Mouse (Mus musculus): ENCODE results near the gene Il2rb. TPM values are rescaled to one million over a fixed set of nuclear protein-coding genes. Genes with fewer than 3 reads are reported as not detected.

Gene Il2rb
- polyA plus RNA-seq, 1 experiment from 2014 or later: 0.92 TPM

DNA sequence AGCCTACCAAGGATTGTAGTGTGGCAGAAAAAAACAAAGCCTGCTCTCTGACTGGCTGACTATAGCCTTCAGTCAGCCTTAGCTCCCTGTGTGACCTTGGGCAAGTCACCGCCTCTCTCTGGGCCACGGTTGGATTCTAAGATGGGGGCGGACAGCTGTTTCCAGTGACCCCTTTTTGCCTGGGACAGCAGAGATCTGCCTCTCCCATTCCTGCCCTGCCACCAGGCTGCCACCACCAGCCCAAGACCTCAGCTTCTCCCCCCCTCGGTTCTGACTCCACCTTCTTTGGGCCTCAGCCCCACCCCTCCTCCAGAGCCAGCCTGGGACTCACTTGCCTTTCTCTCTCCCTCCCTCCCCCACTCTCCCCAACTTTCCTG lies 57.1 kb downstream of the Il2rb start:
- no peak for ATAC-seq (ENCODE audit: insufficient read depth, low FRiP score)
- Histone ChIP-seq H3K9me3 (replicated peaks; ENCODE audit: control insufficient read depth, low read length) (no peaks in the 10 kb centered on the region), H3K36me3 (ENCODE audit: control insufficient read depth, insufficient read depth, low read length) (no peaks in the 10 kb centered on the region), H3K4me3 (replicated peaks; ENCODE audit: low read length) (no peak overlapping the region), H3K27me3 (ENCODE audit: control insufficient read depth, insufficient read depth, low read length) (no peaks in the 10 kb centered on the region), H3K27ac (ENCODE audit: low read length) (peak overlapping the region; percentile 70), H3K9ac (ENCODE audit: low read length) (no peak overlapping the region), H3K4me1 (ENCODE audit: control insufficient read depth, insufficient read depth, low read length) (peaks cover 20% of the 10 kb centered on the region), H3K4me2 (ENCODE audit: low read depth, low read length) (peak overlapping the region; percentile 53; the same call in 1 of the 2 replicates)
- 51% methylated on average over 4 of the region's 4 CpGs for WGBS

DNA sequence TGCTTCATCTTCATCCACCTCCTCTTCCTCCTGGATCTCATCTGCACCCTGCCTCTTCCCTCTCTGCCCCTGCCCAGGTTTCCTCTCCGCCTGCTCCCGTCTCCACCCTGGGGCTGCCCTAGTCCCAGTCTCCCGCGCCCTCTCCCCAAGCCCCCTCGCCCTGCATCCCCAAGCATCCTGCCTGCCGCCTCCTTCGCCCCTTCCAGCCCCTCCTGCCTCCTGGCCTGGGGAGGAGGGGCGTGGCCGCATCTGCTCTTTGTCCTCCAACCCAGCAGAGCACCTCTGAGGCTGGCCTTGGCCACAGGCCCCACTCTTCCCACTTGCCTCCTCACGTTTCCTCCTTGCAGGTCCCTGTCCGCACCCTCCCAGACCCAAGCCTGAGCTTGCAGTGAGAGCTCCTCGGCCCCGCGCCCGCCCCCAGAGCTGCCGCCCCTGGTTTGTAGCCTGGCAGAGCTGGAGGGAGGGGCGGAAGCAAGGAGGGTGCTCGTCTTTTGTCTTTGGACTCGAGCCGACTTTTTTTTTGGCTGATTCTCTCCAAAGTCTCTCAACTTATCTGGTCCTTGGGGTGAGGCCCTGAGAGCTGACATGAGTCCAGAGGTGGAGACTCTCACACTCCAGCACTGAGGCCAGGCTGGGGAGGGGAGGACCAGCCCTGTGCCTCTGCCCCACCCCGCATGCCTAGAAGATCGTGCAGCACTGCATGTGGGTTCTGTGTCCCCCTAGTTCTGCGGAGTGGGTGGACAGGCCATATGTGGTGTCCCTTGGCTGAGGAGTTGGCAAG lies 57.6 kb downstream of the Il2rb start:
- peak overlapping the region; percentile 53 for H3K4me2 ChIP-seq (ENCODE audit: low read depth, low read length)
- H3K9ac ChIP-seq (ENCODE audit: low read length): peak overlapping the region; percentile 70
- 15% methylated on average over 23 of the region's 23 CpGs for WGBS
- H3K36me3 ChIP-seq (ENCODE audit: control insufficient read depth, insufficient read depth, low read length): no peaks in the 10 kb centered on the region
- ATAC-seq (ENCODE audit: insufficient read depth, low FRiP score): peak; percentile 23; the same call in 1 of the 2 replicates
- H3K27me3 ChIP-seq (ENCODE audit: control insufficient read depth, insufficient read depth, low read length): no peaks in the 10 kb centered on the region
- H3K4me3 ChIP-seq (replicated peaks; ENCODE audit: low read length): peak overlapping the region; percentile 34
- no peaks in the 10 kb centered on the region for H3K9me3 ChIP-seq (replicated peaks; ENCODE audit: control insufficient read depth, low read length)
- H3K4me1 ChIP-seq (ENCODE audit: control insufficient read depth, insufficient read depth, low read length): peaks cover 20% of the 10 kb centered on the region
- peak overlapping the region; percentile 70 for H3K27ac ChIP-seq (ENCODE audit: low read length)

DNA sequence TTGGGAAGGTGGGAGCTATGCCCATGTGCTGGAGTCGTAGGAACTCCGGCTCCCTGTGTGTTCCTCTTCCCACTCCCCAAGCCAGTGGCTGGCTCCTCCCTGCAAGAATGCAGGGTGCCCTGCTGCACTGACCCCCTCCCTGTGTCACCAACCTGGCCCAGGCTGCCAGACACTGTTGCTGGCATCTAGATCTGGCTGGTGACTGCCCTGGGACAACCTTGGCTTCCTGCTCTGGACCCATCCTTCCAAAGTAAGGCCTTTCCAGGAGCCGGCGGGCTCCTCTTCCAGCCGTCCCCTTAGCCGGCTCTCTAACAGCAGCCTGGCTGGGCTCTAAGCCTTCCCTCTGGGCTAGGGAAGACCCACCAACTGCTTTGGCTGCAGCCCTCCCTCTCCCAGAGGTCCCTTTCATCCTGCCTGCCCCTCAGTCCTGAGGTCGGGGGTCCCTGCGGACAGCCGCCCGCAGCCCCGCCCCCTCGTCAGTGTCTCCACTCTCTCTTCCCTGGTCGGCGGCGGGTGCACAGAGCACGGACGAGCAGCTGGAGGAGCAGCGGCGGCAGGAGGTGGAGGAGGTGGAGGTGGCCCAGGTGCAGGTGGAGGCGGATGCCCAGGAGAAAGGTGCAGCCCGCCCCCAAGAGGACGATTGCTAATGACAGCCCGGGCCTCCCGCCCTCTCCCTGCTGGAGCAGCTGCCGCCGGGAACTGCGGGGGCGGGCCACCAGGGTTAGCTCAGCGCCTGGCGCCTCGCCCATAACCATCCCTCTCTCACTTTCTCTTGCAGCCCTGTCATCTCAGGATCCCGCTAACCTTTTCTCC lies 58.5 kb downstream of the Il2rb start:
- Histone ChIP-seq H3K27ac (ENCODE audit: low read length) (peak overlapping the region; percentile 70), H3K9ac (ENCODE audit: low read length) (peak overlapping the region; percentile 70), H3K9me3 (replicated peaks; ENCODE audit: control insufficient read depth, low read length) (no peaks in the 10 kb centered on the region), H3K4me2 (ENCODE audit: low read depth, low read length) (peak overlapping the region; percentile 53), H3K36me3 (ENCODE audit: control insufficient read depth, insufficient read depth, low read length) (no peaks in the 10 kb centered on the region), H3K27me3 (ENCODE audit: control insufficient read depth, insufficient read depth, low read length) (no peaks in the 10 kb centered on the region), H3K4me1 (ENCODE audit: control insufficient read depth, insufficient read depth, low read length) (peaks cover 20% of the 10 kb centered on the region), H3K4me3 (replicated peaks; ENCODE audit: low read length) (peak overlapping the region; percentile 34)
- 12% methylated on average over 31 of the region's 32 CpGs for WGBS
- ATAC-seq (ENCODE audit: insufficient read depth, low FRiP score): peak; percentile 66

DNA sequence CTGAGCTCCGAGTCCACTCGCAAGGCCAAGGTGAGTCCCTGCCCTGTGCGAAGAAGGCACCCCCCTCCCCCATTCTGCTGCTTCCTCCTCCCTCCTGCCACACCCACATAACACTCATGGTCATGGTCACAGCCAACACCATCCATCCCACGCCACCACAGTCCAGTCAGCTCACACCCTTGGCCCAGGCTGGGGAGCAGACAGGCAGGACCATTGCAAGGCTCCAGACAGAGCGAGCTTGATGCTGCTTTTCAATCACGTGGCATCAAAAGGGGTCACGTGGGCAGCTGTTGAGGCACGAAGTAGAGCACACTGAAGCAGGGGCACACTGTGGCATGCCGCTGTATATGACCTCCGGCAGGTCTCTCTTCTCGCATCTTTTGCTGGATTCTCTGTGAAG lies 59.4 kb downstream of the Il2rb start:
- peaks cover 20% of the 10 kb centered on the region for H3K4me1 ChIP-seq (ENCODE audit: control insufficient read depth, insufficient read depth, low read length)
- ATAC-seq (ENCODE audit: insufficient read depth, low FRiP score): no peak
- no peaks in the 10 kb centered on the region for H3K27me3 ChIP-seq (ENCODE audit: control insufficient read depth, insufficient read depth, low read length)
- 79% methylated on average over 11 of the region's 11 CpGs for WGBS
- no peak overlapping the region for H3K27ac ChIP-seq (ENCODE audit: low read length)
- H3K36me3 ChIP-seq (ENCODE audit: control insufficient read depth, insufficient read depth, low read length): no peaks in the 10 kb centered on the region
- H3K9ac ChIP-seq (ENCODE audit: low read length): no peak overlapping the region
- no peak overlapping the region for H3K4me3 ChIP-seq (replicated peaks; ENCODE audit: low read length)
- no peaks in the 10 kb centered on the region for H3K9me3 ChIP-seq (replicated peaks; ENCODE audit: control insufficient read depth, low read length)
- H3K4me2 ChIP-seq (ENCODE audit: low read depth, low read length): no peak overlapping the region

- Histone ChIP-seq H3K4me1 (ENCODE audit: control insufficient read depth, insufficient read depth, low read length) (peaks cover 20% of the 10 kb centered on the region), H3K27me3 (ENCODE audit: control insufficient read depth, insufficient read depth, low read length) (no peaks in the 10 kb centered on the region), H3K9ac (ENCODE audit: low read length) (no peak overlapping the region), H3K27ac (ENCODE audit: low read length) (no peak overlapping the region), H3K4me2 (ENCODE audit: low read depth, low read length) (no peak overlapping the region), H3K36me3 (ENCODE audit: control insufficient read depth, insufficient read depth, low read length) (no peaks in the 10 kb centered on the region), H3K9me3 (replicated peaks; ENCODE audit: control insufficient read depth, low read length) (no peaks in the 10 kb centered on the region), H3K4me3 (replicated peaks; ENCODE audit: low read length) (no peak overlapping the region)
- no peak for ATAC-seq (ENCODE audit: insufficient read depth, low FRiP score)
- WGBS: 31% methylated on average over 6 of the region's 6 CpGs
Observed at GRCm38 (mm10) chr15:78434896-78435520, 60.1 kb downstream of the Il2rb start.

DNA sequence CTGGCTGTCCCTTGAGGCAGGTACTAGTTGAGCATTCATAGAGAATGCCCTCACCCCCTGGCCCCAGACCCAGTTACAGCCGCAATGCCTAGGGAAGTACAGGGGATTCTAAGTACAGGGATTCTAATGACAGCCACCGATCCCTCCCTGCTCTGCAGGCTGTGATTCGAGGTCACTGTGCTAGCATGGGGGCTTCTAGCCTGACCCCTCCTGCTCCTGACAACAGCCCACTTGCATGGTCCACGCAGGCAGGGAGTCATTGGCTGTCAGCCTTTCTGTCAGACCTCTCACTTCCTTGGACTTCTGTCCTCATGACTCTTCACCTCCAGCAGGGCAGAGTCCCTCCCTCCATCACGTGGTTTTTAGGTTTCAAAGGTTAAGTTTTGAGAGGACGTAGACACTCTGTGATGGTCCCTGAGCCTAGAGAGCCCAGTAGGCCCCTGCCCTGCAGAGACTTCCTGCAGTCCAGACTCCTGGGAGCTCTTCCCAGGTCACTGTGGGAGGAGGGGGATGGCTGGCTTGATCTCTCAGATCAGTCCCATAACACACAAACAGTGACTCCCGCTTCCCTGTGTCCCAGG lies 63.4 kb downstream of the Il2rb start:
- no peaks in the 10 kb centered on the region for H3K27me3 ChIP-seq (ENCODE audit: control insufficient read depth, insufficient read depth, low read length)
- no peaks in the 10 kb centered on the region for H3K9me3 ChIP-seq (replicated peaks; ENCODE audit: control insufficient read depth, low read length)
- no peak overlapping the region for H3K27ac ChIP-seq (ENCODE audit: low read length)
- peaks cover 14% of the 10 kb centered on the region for H3K4me1 ChIP-seq (ENCODE audit: control insufficient read depth, insufficient read depth, low read length)
- no peak for ATAC-seq (ENCODE audit: insufficient read depth, low FRiP score)
- no peak overlapping the region for H3K4me2 ChIP-seq (ENCODE audit: low read depth, low read length)
- H3K36me3 ChIP-seq (ENCODE audit: control insufficient read depth, insufficient read depth, low read length): no peaks in the 10 kb centered on the region
- H3K4me3 ChIP-seq (replicated peaks; ENCODE audit: low read length): no peak overlapping the region
- 73% methylated on average over 7 of the region's 7 CpGs for WGBS
- no peak overlapping the region for H3K9ac ChIP-seq (ENCODE audit: low read length)

- H3K27me3 ChIP-seq (ENCODE audit: control insufficient read depth, insufficient read depth, low read length): no peaks in the 10 kb centered on the region
- H3K36me3 ChIP-seq (ENCODE audit: control insufficient read depth, insufficient read depth, low read length): no peaks in the 10 kb centered on the region
- H3K9me3 ChIP-seq (replicated peaks; ENCODE audit: control insufficient read depth, low read length): no peaks in the 10 kb centered on the region
- ATAC-seq (ENCODE audit: insufficient read depth, low FRiP score): no peak
- 78% methylated on average over 10 of the region's 10 CpGs for WGBS
- peak overlapping the region; percentile 35; the same call in 1 of the 2 replicates for H3K27ac ChIP-seq (ENCODE audit: low read length)
- H3K4me1 ChIP-seq (ENCODE audit: control insufficient read depth, insufficient read depth, low read length): peaks cover 9% of the 10 kb centered on the region
- H3K4me3 ChIP-seq (replicated peaks; ENCODE audit: low read length): no peak overlapping the region
- H3K9ac ChIP-seq (ENCODE audit: low read length): no peak overlapping the region
- no peak overlapping the region for H3K4me2 ChIP-seq (ENCODE audit: low read depth, low read length)
Observed at GRCm38 (mm10) chr15:78430874-78431273, 64.2 kb downstream of the Il2rb start.

GRCm38 (mm10) chr15:78429871-78430622 lies 65.0 kb downstream of the Il2rb start:
- Histone ChIP-seq H3K4me2 (ENCODE audit: low read depth, low read length) (peak overlapping the region; percentile 71), H3K27ac (ENCODE audit: low read length) (peak overlapping the region; percentile 84; the same call in 1 of the 2 replicates), H3K9ac (ENCODE audit: low read length) (peak overlapping the region; percentile 81; the same call in 1 of the 2 replicates), H3K4me1 (ENCODE audit: control insufficient read depth, insufficient read depth, low read length) (peaks cover 9% of the 10 kb centered on the region), H3K36me3 (ENCODE audit: control insufficient read depth, insufficient read depth, low read length) (no peaks in the 10 kb centered on the region), H3K27me3 (ENCODE audit: control insufficient read depth, insufficient read depth, low read length) (no peaks in the 10 kb centered on the region), H3K9me3 (replicated peaks; ENCODE audit: control insufficient read depth, low read length) (no peaks in the 10 kb centered on the region), H3K4me3 (replicated peaks; ENCODE audit: low read length) (peak overlapping the region; percentile 73; the same call in 1 of the 2 replicates)
- ATAC-seq (ENCODE audit: insufficient read depth, low FRiP score): no peak
- WGBS: 76% methylated on average over 13 of the region's 13 CpGs

Data from stomach, embryonic 16.5 days (tissue).